Mouse (Mus musculus) heart, adult 18-20 months (tissue): ENCODE results near the gene Gm43638. TPM values are rescaled to one million over a fixed set of nuclear protein-coding genes. Genes with fewer than 3 reads are reported as not detected.
"Not testable (repeated sequence)": the region's sequence is repeated elsewhere in the genome, so short reads cannot be mapped to it uniquely, and the experiment has no call there.

Experiments
- DNase-seq, 2 experiments: peaks; one replicate each; pipeline ENCODE4 v3.0.0; 2021 to 2022; ENCODE audit warnings: mixed read lengths in 1 of 2
- long read RNA-seq, 2 experiments: library from polyadenylated mRNA; stranded (forward); transcript quantifications; one replicate each; pipeline ENCODE4 v2.0.0; 2021
- total RNA-seq, 2 experiments: library from RNA; stranded (reverse); gene quantifications; 2 replicates each; pipeline ENCODE4 v1.2.3; 2021

Gm43638 gene
- not detected for total RNA-seq
- long read RNA-seq, experiment 1: 0 reads
- long read RNA-seq, experiment 2: 0 reads

- DNase-seq: not testable (repeated sequence)
Measured at GRCm38 (mm10) chr5:87486706-87487105, at the start of gene Gm43638. Gene Gm43638 (minus strand): TSS chr5:87486806.

- no peak for DNase-seq
Measured at GRCm38 (mm10) chr5:87535994-87536644, 49.5 kb upstream of the Gm43638 start.

- DNase-seq: no peak
Measured at GRCm38 (mm10) chr5:87532288-87532687, 45.7 kb upstream of the Gm43638 start.

GRCm38 (mm10) chr5:87523561-87523960 is 37.0 kb upstream of the Gm43638 start:
- not testable (repeated sequence) for DNase-seq

- DNase-seq: no peak
Measured at GRCm38 (mm10) chr5:87505776-87506458, 19.3 kb upstream of the Gm43638 start.

- no peak for DNase-seq
Measured at GRCm38 (mm10) chr5:87502687-87503086, 16.1 kb upstream of the Gm43638 start.

- DNase-seq: peak in 1 of 2 experiments; percentile 7
Measured at GRCm38 (mm10) chr5:87499341-87499740, 12.7 kb upstream of the Gm43638 start.

GRCm38 (mm10) chr5:87498936-87499335 is 12.3 kb upstream of the Gm43638 start:
- DNase-seq: peak; percentile 2 to 4

GRCm38 (mm10) chr5:87490771-87491170 is 4.2 kb upstream of the Gm43638 start, which contains the start of gene Ugt2a1:
Gene Ugt2a1 (minus strand): TSS chr5:87490871.
- no peak for DNase-seq

GRCm38 (mm10) chr5:87482160-87482559 is 4.4 kb downstream of the Gm43638 start, which contains the start of gene Ugt2a2:
Gene Ugt2a2 (minus strand): TSS chr5:87482260.
- no peak for DNase-seq

- DNase-seq: no peak
Measured at GRCm38 (mm10) chr5:87458810-87459209, 27.8 kb downstream of the Gm43638 start.

- no peak for DNase-seq
Measured at GRCm38 (mm10) chr5:87457701-87458100, 28.9 kb downstream of the Gm43638 start.

GRCm38 (mm10) chr5:87456216-87456850 is 30.3 kb downstream of the Gm43638 start:
- DNase-seq: no peak

GRCm38 (mm10) chr5:87455519-87455918 is 31.1 kb downstream of the Gm43638 start:
- DNase-seq: no peak

- not testable (repeated sequence) for DNase-seq
Measured at GRCm38 (mm10) chr5:87452514-87452913, 34.1 kb downstream of the Gm43638 start.

GRCm38 (mm10) chr5:87436264-87436663 is 50.3 kb downstream of the Gm43638 start:
- DNase-seq: no peak

- no peak for DNase-seq
Measured at GRCm38 (mm10) chr5:87425676-87426075, 60.9 kb downstream of the Gm43638 start.

GRCm38 (mm10) chr5:87424041-87424440 is 62.6 kb downstream of the Gm43638 start, which contains the start of gene Ugt2b38:
Gene Ugt2b38 (minus strand): TSS chr5:87424203.
- DNase-seq: not testable (repeated sequence)
